Mouse (Mus musculus) thymus, postnatal 10 days (tissue): Measurements from ENCODE around the gene Pdxdc1.

ENCODE experiments used
- DNase-seq, 2 experiments: peaks; one replicate each; pipeline ENCODE4 v3.0.0; 2021; ENCODE audit warnings: low spot score in 2 of 2

Gene Pdxdc1

GRCm38 (mm10) chr16:13890449-13890848 lies 12.5 kb downstream of the Pdxdc1 start:
- no peak for DNase-seq

- DNase-seq: no peak
These were observed 19.7 kb downstream of the Pdxdc1 start for GRCm38 (mm10) chr16:13883094-13883774.

- DNase-seq: no peak
These were observed 27.4 kb downstream of the Pdxdc1 start for GRCm38 (mm10) chr16:13875483-13875882.

- DNase-seq: peak in 1 of 2 experiments; percentile 6
These were observed 34.9 kb downstream of the Pdxdc1 start for GRCm38 (mm10) chr16:13867910-13868514.

GRCm38 (mm10) chr16:13867406-13867805 lies 35.5 kb downstream of the Pdxdc1 start:
- peak in 1 of 2 experiments; percentile 32 for DNase-seq

GRCm38 (mm10) chr16:13866616-13867015 lies 36.3 kb downstream of the Pdxdc1 start:
- DNase-seq: no peak

GRCm38 (mm10) chr16:13866076-13866475 lies 36.9 kb downstream of the Pdxdc1 start:
- no peak for DNase-seq

- DNase-seq: no peak
These were observed 49.0 kb downstream of the Pdxdc1 start for GRCm38 (mm10) chr16:13853886-13854285.

GRCm38 (mm10) chr16:13851446-13851845 lies 51.5 kb downstream of the Pdxdc1 start:
- DNase-seq: no peak

- no peak for DNase-seq
These were observed 54.6 kb downstream of the Pdxdc1 start for GRCm38 (mm10) chr16:13848310-13848709.

GRCm38 (mm10) chr16:13846675-13847074 lies 56.3 kb downstream of the Pdxdc1 start:
- no peak for DNase-seq

GRCm38 (mm10) chr16:13845031-13845430 lies 57.9 kb downstream of the Pdxdc1 start:
- DNase-seq: no peak

- no peak for DNase-seq
These were observed 62.0 kb downstream of the Pdxdc1 start for GRCm38 (mm10) chr16:13840956-13841355.

GRCm38 (mm10) chr16:13840056-13840455 lies 62.9 kb downstream of the Pdxdc1 start:
- no peak for DNase-seq

- no peak for DNase-seq
These were observed 68.5 kb downstream of the Pdxdc1 start for GRCm38 (mm10) chr16:13834382-13834781.

- DNase-seq: no peak
These were observed 71.3 kb downstream of the Pdxdc1 start for GRCm38 (mm10) chr16:13831606-13832005.

- DNase-seq: no peak
These were observed 72.5 kb downstream of the Pdxdc1 start for GRCm38 (mm10) chr16:13830444-13830843.

- DNase-seq: no peak
These were observed 76.4 kb downstream of the Pdxdc1 start for GRCm38 (mm10) chr16:13826511-13826910.

- DNase-seq: no peak
These were observed 77.0 kb downstream of the Pdxdc1 start for GRCm38 (mm10) chr16:13825781-13826490.

GRCm38 (mm10) chr16:13820771-13821170 lies 82.2 kb downstream of the Pdxdc1 start:
- no peak for DNase-seq

- DNase-seq: peak in 1 of 2 experiments; percentile 4
These were observed 83.0 kb downstream of the Pdxdc1 start for GRCm38 (mm10) chr16:13819806-13820500.

GRCm38 (mm10) chr16:13819394-13819743 lies 83.6 kb downstream of the Pdxdc1 start:
- DNase-seq: no peak
